Mouse (Mus musculus): ENCODE measurements around the gene Inpp5b. TPM values are rescaled to one million over a fixed set of nuclear protein-coding genes. Genes with fewer than 3 reads are reported as not detected.

Inpp5b gene
- polyA plus RNA-seq, 1 experiment from 2014 or later: 26.4 TPM

DNA sequence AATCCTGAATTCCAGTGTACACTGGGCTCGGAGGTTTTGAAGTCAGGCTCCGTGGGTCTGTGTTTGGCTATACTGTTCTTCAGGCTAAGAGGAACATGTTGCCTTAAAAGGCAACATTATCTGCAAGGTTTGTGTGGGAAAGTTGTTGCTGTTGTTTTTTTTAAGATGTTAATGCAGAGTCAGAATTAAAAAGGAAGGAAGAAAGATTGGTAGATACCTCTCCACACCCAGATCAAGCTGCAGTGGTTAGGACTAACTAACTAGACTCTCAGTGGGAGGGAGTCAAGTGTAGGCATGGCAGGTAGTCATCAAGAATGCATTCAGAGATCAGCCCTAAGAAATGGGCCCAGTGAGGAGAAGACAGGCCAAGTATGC, 24.9 kb downstream of the Inpp5b start:
- Histone ChIP-seq H3K9ac (replicated peaks; ENCODE audit: low read length) (no peak overlapping the region), H3K27me3 (ENCODE audit: control insufficient read depth, insufficient read depth, low read length) (no peaks in the 10 kb centered on the region), H3K4me2 (ENCODE audit: low read length) (no peak overlapping the region), H3K36me3 (ENCODE audit: control insufficient read depth, insufficient read depth, low read length) (no peaks in the 10 kb centered on the region), H3K4me3 (replicated peaks; ENCODE audit: low read depth, low read length) (no peak overlapping the region), H3K4me1 (ENCODE audit: control insufficient read depth, insufficient read depth, low read length) (no peaks in the 10 kb centered on the region), H3K9me3 (ENCODE audit: control insufficient read depth, low read length) (no peaks in the 10 kb centered on the region), H3K27ac (replicated peaks; ENCODE audit: low read depth, low read length) (no peak overlapping the region)
- 92% methylated on average over 2 of the region's 2 CpGs for WGBS
- DNase-seq (no peak), ATAC-seq (ENCODE audit: low FRiP score, low TSS enrichment) (no peak)

DNA sequence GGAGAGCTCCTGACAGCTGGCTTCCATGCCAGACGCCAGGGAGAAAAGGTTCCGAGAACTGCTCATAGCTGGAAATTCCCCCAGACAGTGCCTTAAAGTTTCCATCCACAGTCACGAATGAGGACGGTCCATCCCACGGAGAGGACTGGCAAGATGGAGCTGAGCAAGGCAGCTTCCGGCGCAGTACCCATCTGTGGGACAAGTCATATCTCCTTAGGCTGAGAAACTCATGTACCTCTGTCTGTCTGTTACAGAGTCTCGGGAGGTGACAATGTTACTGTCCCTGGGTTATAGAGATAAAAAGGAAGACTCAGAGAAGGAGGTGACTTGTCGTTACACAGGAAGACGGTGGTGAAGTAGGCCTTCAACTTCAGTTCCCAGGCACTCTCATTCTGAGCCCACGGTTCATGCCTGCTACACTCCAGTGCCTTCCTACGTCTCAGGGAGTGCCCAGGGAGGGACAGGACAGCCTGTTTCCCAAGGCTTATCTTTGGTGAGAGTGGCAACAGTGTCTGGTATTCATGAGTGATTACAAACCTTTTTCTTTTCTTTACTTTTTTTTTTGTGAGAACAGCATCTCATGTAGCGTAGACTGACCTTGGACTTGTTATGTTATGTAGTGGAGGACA, 27.4 kb downstream of the Inpp5b start:
- Histone ChIP-seq H3K4me2 (ENCODE audit: low read length) (no peak overlapping the region), H3K9ac (replicated peaks; ENCODE audit: low read length) (no peak overlapping the region), H3K4me3 (replicated peaks; ENCODE audit: low read depth, low read length) (no peak overlapping the region), H3K9me3 (ENCODE audit: control insufficient read depth, low read length) (no peaks in the 10 kb centered on the region), H3K36me3 (ENCODE audit: control insufficient read depth, insufficient read depth, low read length) (no peaks in the 10 kb centered on the region), H3K27ac (replicated peaks; ENCODE audit: low read depth, low read length) (no peak overlapping the region), H3K4me1 (ENCODE audit: control insufficient read depth, insufficient read depth, low read length) (no peaks in the 10 kb centered on the region), H3K27me3 (ENCODE audit: control insufficient read depth, insufficient read depth, low read length) (no peaks in the 10 kb centered on the region)
- DNase-seq: no peak
- ATAC-seq (ENCODE audit: low FRiP score, low TSS enrichment): no peak
- WGBS: 87% methylated on average over 13 of the region's 13 CpGs

DNA sequence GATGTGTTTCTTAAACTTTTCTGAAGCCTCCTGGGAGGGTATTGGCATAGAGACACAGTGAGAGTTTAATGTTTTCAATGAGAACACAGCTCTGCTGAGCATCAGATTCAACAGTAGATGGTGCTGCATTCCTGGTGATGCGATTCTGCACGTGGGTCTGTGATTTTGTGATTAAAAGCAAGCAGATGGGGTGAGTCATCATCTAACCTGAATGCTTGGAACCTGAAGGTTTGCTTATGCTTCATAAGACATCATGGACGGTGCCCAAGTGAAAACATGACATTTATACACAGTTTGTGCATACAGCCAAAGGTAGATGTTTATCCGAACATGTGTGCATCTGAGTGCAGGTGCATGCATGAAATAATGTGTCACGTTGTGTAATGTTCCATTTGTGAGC, 29.0 kb downstream of the Inpp5b start:
- H3K27me3 ChIP-seq (ENCODE audit: control insufficient read depth, insufficient read depth, low read length): no peaks in the 10 kb centered on the region
- ATAC-seq (ENCODE audit: low FRiP score, low TSS enrichment) (no peak), DNase-seq (no peak)
- H3K9me3 ChIP-seq (ENCODE audit: control insufficient read depth, low read length): no peaks in the 10 kb centered on the region
- no peaks in the 10 kb centered on the region for H3K4me1 ChIP-seq (ENCODE audit: control insufficient read depth, insufficient read depth, low read length)
- no peak overlapping the region for H3K9ac ChIP-seq (replicated peaks; ENCODE audit: low read length)
- no peak overlapping the region for H3K4me3 ChIP-seq (replicated peaks; ENCODE audit: low read depth, low read length)
- H3K4me2 ChIP-seq (ENCODE audit: low read length): no peak overlapping the region
- no peaks in the 10 kb centered on the region for H3K36me3 ChIP-seq (ENCODE audit: control insufficient read depth, insufficient read depth, low read length)
- WGBS: 78% methylated on average over 5 of the region's 5 CpGs
- no peak overlapping the region for H3K27ac ChIP-seq (replicated peaks; ENCODE audit: low read depth, low read length)

DNA sequence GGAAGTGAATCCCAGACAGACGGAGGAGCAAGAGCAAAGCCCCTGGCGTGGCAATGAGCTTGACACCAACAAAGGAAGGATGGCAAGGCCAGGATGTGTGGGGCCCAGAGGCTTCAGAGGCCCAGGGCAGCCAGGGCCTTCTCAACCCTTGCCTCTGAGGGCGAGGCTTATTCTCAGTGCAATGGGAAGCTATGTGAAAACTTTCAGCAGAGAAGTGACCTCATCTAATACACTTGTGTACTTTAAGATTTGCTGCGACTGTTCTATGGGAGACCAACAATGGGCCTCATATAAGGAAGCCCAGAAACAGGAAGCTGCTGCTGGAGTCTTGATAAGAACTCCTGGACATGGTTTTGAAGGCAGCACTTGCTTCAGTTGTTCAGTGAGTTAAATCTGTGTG, 30.5 kb downstream of the Inpp5b start:
- WGBS: 66% methylated on average over 4 of the region's 4 CpGs
- no peak overlapping the region for H3K9ac ChIP-seq (replicated peaks; ENCODE audit: low read length)

DNA sequence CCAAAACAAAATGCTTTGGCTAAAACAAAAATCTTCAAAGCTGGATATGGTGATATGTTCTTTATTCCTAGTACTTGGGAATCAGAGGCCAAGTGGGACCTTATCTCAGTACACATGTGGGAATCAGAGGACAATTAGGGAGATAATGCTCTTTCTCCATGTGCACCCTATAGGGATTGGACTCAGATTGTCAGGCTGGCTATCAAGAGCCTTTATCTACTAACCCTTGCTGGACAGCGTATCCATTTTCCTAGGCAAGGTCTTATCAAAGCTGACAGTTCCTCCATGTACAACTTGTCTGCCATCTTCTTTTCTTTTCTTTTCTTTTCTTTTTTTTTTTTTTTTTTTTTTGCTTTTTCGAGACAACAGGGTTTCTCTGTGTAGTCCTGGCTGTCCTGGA, 31.8 kb downstream of the Inpp5b start:
- Histone ChIP-seq H3K27me3 (ENCODE audit: control insufficient read depth, insufficient read depth, low read length) (no peaks in the 10 kb centered on the region), H3K9ac (replicated peaks; ENCODE audit: low read length) (no peak overlapping the region), H3K9me3 (ENCODE audit: control insufficient read depth, low read length) (no peaks in the 10 kb centered on the region), H3K27ac (replicated peaks; ENCODE audit: low read depth, low read length) (no peak overlapping the region), H3K4me1 (ENCODE audit: control insufficient read depth, insufficient read depth, low read length) (no peaks in the 10 kb centered on the region), H3K4me2 (ENCODE audit: low read length) (no peak overlapping the region), H3K36me3 (ENCODE audit: control insufficient read depth, insufficient read depth, low read length) (peaks cover under 1% of the 10 kb centered on the region), H3K4me3 (replicated peaks; ENCODE audit: low read depth, low read length) (no peak overlapping the region)
- ATAC-seq (ENCODE audit: low FRiP score, low TSS enrichment) (no peak), DNase-seq (no peak)
- 89% methylated on average over 2 of the region's 2 CpGs for WGBS

More for the DNA sequence above, 30.5 kb downstream of the Inpp5b start:
- Histone ChIP-seq H3K27ac (replicated peaks; ENCODE audit: low read depth, low read length) (no peak overlapping the region), H3K27me3 (ENCODE audit: control insufficient read depth, insufficient read depth, low read length) (no peaks in the 10 kb centered on the region), H3K9me3 (ENCODE audit: control insufficient read depth, low read length) (no peaks in the 10 kb centered on the region), H3K4me3 (replicated peaks; ENCODE audit: low read depth, low read length) (no peak overlapping the region), H3K4me2 (ENCODE audit: low read length) (no peak overlapping the region), H3K4me1 (ENCODE audit: control insufficient read depth, insufficient read depth, low read length) (no peaks in the 10 kb centered on the region), H3K36me3 (ENCODE audit: control insufficient read depth, insufficient read depth, low read length) (no peaks in the 10 kb centered on the region)
- ATAC-seq (ENCODE audit: low FRiP score, low TSS enrichment) (no peak), DNase-seq (no peak)

DNA sequence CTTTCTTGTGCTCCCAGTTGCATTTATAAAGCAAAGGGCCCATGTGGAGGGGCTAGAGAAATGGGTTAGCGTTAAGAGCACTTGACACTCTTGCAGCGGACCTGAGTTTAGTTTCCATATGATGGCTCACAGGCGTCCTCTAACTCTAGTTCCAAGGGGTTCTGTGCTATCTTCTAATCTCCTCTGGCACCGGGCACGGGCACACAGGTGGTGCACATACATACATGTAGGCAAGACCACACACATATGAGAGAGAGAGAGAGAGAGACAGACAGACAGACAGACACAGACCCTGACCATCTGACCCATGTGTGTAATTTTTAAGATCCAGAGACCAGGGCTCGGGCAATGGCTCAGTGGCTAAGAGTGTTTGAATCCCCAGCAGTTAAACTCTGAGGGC, 32.3 kb downstream of the Inpp5b start:
- WGBS: 93% methylated on average over 6 of the region's 6 CpGs
- peaks cover 6% of the 10 kb centered on the region for H3K36me3 ChIP-seq (ENCODE audit: control insufficient read depth, insufficient read depth, low read length)
- H3K9me3 ChIP-seq (ENCODE audit: control insufficient read depth, low read length): no peaks in the 10 kb centered on the region
- DNase-seq (no peak), ATAC-seq (ENCODE audit: low FRiP score, low TSS enrichment) (no peak)
- H3K4me3 ChIP-seq (replicated peaks; ENCODE audit: low read depth, low read length): no peak overlapping the region
- H3K9ac ChIP-seq (replicated peaks; ENCODE audit: low read length): no peak overlapping the region
- H3K27me3 ChIP-seq (ENCODE audit: control insufficient read depth, insufficient read depth, low read length): no peaks in the 10 kb centered on the region
- H3K4me2 ChIP-seq (ENCODE audit: low read length): no peak overlapping the region
- no peak overlapping the region for H3K27ac ChIP-seq (replicated peaks; ENCODE audit: low read depth, low read length)
- H3K4me1 ChIP-seq (ENCODE audit: control insufficient read depth, insufficient read depth, low read length): no peaks in the 10 kb centered on the region

DNA sequence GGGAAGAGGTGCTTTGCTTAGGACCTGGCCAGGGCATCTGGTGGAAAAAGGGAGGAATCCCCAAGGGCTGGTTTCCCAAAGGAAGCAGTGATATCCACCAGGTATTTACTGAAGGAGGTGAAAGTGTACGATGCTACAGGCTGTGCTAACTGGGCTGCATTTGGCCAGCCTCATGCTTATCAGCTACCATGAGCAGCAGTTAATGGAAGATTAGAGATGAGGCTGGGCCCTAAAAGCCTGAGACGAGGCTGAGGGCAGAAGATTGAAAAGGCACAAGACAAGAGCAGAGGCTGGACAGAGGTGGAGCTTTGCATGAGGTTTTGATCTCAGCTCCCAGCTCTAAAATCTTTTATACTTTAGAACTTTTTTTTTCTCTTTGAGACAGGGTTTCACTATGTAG, 32.8 kb downstream of the Inpp5b start:
- peaks cover 10% of the 10 kb centered on the region for H3K36me3 ChIP-seq (ENCODE audit: control insufficient read depth, insufficient read depth, low read length)
- no peak for ATAC-seq (ENCODE audit: low FRiP score, low TSS enrichment)
- WGBS: 67% methylated on average over 2 of the region's 2 CpGs

DNA sequence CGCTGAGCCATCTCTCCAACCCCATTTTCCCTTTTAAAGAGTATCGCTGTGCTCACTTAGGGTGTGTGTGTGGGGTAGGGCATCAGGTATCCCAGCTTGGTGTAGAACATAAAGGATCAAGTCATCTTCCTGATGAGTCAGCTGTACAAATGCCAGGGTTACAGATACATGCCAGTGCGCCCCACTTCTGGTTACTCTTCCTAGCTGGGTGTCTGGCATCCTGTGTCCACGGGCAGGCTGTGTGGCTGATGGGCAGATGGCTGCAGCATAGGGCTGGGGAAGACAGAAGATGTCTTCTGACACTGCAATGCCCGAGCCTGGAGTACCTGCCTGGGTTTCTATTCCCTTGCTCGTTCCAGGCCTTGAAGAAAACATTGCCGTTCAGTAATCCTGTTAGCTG, 39.7 kb downstream of the Inpp5b start:
- Histone ChIP-seq H3K4me1 (ENCODE audit: control insufficient read depth, insufficient read depth, low read length) (no peaks in the 10 kb centered on the region), H3K4me2 (ENCODE audit: low read length) (no peak overlapping the region), H3K9me3 (ENCODE audit: control insufficient read depth, low read length) (no peaks in the 10 kb centered on the region), H3K36me3 (ENCODE audit: control insufficient read depth, insufficient read depth, low read length) (peaks cover 68% of the 10 kb centered on the region), H3K27ac (replicated peaks; ENCODE audit: low read depth, low read length) (no peak overlapping the region), H3K4me3 (replicated peaks; ENCODE audit: low read depth, low read length) (no peak overlapping the region), H3K27me3 (ENCODE audit: control insufficient read depth, insufficient read depth, low read length) (no peaks in the 10 kb centered on the region), H3K9ac (replicated peaks; ENCODE audit: low read length) (no peak overlapping the region)
- WGBS: 85% methylated on average over 7 of the region's 7 CpGs
- ATAC-seq (ENCODE audit: low FRiP score, low TSS enrichment) (no peak), DNase-seq (no peak)

More for the DNA sequence above, 32.8 kb downstream of the Inpp5b start:
- Histone ChIP-seq H3K9ac (replicated peaks; ENCODE audit: low read length) (no peak overlapping the region), H3K4me3 (replicated peaks; ENCODE audit: low read depth, low read length) (no peak overlapping the region), H3K9me3 (ENCODE audit: control insufficient read depth, low read length) (no peaks in the 10 kb centered on the region), H3K4me2 (ENCODE audit: low read length) (no peak overlapping the region), H3K27me3 (ENCODE audit: control insufficient read depth, insufficient read depth, low read length) (no peaks in the 10 kb centered on the region), H3K27ac (replicated peaks; ENCODE audit: low read depth, low read length) (no peak overlapping the region), H3K4me1 (ENCODE audit: control insufficient read depth, insufficient read depth, low read length) (no peaks in the 10 kb centered on the region)
- DNase-seq: no peak

DNA sequence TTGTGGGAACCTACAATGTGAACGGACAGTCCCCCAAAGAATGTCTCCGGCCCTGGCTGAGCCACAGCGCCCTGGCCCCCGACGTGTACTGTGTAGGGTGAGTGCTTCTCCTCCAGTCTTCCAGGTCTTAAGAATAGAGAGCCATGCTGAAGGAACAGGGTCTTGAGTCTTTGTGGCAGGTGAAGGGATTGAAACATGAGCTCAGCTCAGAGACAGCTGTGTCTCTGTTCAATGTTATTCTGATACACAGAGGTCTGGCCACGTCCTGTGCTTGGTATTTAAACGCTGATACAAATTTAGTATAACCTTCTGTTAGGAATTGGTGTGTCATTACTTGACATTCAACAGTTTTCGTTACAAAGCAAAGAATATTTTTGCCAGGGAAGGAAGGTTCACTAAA, 40.7 kb downstream of the Inpp5b start:
- no peak overlapping the region for H3K9ac ChIP-seq (replicated peaks; ENCODE audit: low read length)
- no peaks in the 10 kb centered on the region for H3K9me3 ChIP-seq (ENCODE audit: control insufficient read depth, low read length)
- no peak for ATAC-seq (ENCODE audit: low FRiP score, low TSS enrichment)
- no peak overlapping the region for H3K4me3 ChIP-seq (replicated peaks; ENCODE audit: low read depth, low read length)
- H3K27me3 ChIP-seq (ENCODE audit: control insufficient read depth, insufficient read depth, low read length): no peaks in the 10 kb centered on the region
- WGBS: 95% methylated on average over 8 of the region's 8 CpGs
- DNase-seq: no peak
- H3K36me3 ChIP-seq (ENCODE audit: control insufficient read depth, insufficient read depth, low read length): peaks cover 78% of the 10 kb centered on the region
- no peaks in the 10 kb centered on the region for H3K4me1 ChIP-seq (ENCODE audit: control insufficient read depth, insufficient read depth, low read length)
- no peak overlapping the region for H3K4me2 ChIP-seq (ENCODE audit: low read length)
- H3K27ac ChIP-seq (replicated peaks; ENCODE audit: low read depth, low read length): no peak overlapping the region
